Mouse (Mus musculus) left cerebral cortex, adult 18-20 months (tissue): ENCODE measurements around the gene Fam69a. TPM values are rescaled to one million over a fixed set of nuclear protein-coding genes. Genes with fewer than 3 reads are reported as not detected.
A peak's percentile ranks its signal among the peaks of the same experiment; 100 is the strongest.
"Not testable (repeated sequence)": the region's sequence is repeated elsewhere in the genome, so short reads cannot be mapped to it uniquely, and the experiment has no call there.

Experiments used
- DNase-seq, 2 experiments: peaks; one replicate each; pipeline ENCODE4 v3.0.0; 2021 to 2022; ENCODE audit warnings: low spot score in 2 of 2, mixed read lengths in 1 of 2
- total RNA-seq, 2 experiments: library from RNA; stranded (reverse); gene quantifications; 2 replicates each; pipeline ENCODE4 v1.2.3; 2021

The Fam69a gene
- total RNA-seq, 2 experiments from 2014 or later = 29.1 to 36.2 TPM

DNA sequence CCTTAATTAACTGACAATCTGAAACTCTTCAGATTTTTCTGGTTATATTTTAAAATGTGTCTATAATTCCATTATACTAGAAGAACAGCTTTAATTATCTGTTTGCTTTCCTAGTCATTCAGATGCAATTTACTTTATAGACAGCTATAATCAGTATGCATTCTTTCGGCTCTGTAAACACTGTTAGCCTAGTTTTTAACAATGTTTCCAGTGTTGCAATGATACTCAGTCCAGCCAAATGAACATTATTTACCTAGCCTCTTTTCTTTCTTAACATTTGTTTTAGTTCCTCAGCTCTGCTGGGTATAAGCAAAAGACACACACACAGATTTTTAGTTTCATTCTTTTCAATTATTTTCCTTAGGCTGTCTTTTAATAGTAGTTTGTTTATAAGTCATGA is 38.0 kb downstream of the Fam69a start:
- DNase-seq = no peak

DNA sequence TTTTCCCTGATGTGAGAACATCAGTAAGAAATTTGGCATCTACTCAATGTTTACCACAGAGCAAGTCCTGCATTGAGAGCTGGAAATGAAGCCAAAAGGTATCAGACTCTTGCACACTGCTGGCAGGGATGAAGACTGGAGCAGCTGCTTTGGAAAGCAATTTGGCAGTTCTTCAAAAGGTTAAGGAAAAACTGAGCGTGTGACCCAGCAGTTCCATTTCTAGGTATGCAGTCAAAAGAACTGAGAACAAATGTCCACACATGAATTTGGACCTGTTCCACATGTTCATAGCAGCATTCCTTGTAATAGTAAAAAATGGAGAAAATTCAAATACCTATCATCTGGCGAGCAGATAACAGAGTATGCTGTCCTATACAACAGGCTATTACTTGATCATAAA is 39.3 kb downstream of the Fam69a start:
- DNase-seq = no peak

DNA sequence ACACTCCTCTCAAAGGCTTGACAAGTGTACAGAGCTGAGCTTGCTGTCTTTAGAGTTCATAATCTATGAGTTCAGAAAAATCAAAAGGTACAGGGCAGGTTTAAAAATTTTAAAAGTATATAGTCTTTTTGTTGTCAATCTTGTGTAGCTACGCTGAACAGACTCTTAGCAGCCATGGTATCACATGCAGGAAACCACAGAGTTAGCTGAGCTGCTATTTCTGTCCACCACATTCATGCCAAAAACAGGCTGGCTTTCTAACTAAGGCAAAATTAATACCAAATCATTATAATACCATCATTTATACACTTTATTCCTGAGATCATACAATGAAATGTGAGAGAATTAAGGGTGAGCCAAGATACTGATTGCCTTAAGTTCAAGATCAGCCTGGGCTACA is 40.4 kb downstream of the Fam69a start:
- DNase-seq = no peak

DNA sequence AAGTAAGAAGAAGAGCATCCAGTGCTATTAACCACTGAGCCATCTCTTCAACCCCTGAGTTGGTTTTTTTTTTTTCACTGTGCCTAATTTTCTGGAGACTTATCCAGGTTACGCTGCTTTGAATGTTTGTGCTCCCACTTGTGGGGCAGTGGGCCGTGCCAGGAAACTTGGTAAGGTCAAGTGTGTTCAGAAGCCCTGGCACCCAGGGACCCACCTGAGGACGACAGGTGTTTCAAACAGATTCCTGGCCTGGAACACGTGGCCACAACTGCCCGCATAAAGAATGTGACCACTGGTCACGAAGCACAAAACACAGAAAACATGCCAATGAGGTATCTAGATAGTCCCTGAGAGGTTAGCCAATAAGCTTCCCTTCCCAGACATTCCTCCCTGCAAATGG is 43.4 kb downstream of the Fam69a start:
- no peak for DNase-seq

DNA sequence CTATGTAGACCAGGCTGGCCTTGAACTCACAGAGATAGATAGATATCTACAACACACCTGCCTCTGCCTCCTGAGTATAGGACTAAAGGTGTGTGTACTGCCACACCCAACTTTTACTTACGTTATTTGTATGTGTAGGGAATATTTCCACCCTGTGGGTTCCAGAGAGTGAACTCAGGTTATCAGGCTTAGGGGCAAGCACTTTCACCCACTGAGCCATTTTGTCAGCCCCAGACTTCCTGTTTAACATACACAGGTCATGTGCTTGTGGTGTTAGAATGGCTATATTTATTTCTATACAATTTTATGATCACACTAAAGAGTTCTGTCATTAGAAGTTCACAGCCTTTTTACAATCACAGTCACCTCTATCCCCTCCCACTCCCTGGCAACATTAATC is 43.9 kb downstream of the Fam69a start:
- DNase-seq = no peak

DNA sequence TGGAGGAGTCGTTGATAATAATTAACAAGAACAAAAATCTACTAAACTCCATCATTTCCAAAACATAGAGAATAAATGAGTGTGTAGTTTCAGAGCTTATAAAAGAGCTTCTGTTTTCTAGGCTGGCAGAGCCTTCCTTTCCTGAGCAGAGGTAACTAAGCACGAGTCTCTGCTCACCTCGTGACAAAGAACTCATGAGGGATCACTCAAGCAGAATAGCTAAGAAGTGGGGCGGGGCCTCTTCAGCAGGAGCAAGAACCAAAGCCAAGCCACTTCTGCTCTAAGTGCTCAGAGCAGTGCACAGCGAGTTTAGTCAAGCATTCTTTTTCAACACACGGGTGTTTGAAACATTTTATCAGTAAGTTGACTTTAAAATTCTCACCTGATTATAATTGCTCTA is 45.7 kb downstream of the Fam69a start:
- DNase-seq = no peak

DNA sequence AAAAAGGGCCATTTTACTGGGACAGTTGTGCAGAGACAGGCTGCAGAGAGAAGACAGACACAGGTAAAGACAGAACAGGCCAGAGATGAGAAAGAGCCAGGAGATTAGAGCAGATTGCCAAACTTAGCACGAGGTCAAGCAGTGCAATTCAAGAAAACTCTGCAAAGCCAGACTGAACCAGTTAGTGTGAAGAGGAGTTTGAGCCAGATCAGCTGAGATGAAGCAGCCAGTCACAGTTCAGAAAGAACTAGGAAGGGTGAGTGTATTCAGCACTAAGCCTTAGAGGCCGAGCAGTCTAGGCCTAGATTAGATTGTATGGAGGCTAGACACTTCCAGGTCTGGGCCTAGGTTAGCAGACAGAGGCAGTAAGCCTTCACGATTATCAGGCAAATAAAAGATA is 47.2 kb downstream of the Fam69a start:
- no peak for DNase-seq

DNA sequence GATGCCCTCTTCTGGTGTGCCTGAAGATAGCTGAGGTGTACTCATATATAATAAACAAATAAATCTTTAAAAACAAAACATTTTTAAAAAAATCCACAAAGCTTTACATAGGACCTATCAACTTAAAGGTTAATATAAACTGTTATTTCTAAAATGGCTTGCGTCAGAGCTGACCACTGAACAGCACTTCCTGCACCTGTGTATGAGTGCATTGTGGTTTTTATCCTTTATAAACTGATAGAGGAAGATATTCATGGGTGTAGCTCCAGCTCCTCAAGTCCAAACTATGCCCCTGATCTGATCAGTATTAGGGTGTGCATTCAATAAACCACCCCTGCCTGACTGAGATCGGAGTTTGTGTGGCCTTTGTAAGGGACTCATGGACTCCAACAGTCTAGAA is 48.0 kb downstream of the Fam69a start:
- no peak for DNase-seq

DNA sequence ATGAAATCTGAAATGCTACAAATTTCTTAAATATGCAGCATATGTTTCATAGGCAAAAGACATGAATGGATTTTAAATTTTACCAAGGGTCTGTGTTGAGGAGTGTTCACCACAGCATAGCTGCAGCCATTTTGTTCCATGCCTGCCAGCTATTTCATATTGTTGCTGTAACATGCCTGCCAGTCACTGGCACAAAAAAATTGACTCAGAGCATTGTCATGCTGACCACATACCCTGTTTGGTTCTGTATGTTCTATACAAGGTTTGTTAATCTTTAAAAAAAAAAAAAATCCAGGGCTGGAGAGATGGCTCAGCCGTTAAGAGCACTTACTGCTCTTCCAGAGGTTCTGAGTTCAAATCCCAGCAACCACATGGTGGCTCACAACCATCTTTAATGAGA is 48.4 kb downstream of the Fam69a start:
- not testable (repeated sequence) for DNase-seq

DNA sequence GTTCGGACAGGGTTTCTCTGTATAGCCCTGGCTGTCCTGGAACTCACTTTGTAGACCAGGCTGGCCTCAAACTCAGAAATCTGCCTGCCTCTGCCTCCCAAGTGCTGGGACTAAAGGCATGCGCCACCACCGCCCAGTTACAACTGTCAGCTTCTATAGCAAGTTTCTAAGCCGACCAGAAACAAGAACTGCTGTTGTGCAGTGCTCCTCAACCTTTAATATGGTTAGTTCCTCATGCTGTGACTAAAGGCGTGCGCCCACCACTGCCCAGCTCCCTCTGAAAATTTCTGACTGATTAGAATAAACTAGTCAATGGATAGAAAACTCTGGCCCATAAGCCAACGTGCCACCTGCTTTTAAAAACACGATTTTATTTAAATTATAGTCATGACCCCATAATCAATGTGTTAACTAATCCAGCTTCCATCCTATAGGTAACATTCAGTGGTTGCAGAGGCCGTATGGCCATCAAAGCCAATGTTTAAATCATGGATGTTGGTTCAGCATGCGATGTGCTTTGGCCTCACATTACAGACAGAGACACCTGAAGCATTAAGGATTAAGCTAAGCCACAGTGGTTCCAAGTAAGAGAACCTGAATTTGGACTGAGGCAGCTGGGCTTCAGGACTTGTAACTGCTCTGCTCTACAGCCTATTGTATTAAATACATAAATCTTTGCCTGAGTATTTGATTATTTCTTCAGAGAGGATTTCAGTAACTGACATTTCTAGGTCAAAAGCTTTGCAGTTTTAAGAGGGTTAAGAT is 50.1 kb downstream of the Fam69a start:
- DNase-seq = no peak

DNA sequence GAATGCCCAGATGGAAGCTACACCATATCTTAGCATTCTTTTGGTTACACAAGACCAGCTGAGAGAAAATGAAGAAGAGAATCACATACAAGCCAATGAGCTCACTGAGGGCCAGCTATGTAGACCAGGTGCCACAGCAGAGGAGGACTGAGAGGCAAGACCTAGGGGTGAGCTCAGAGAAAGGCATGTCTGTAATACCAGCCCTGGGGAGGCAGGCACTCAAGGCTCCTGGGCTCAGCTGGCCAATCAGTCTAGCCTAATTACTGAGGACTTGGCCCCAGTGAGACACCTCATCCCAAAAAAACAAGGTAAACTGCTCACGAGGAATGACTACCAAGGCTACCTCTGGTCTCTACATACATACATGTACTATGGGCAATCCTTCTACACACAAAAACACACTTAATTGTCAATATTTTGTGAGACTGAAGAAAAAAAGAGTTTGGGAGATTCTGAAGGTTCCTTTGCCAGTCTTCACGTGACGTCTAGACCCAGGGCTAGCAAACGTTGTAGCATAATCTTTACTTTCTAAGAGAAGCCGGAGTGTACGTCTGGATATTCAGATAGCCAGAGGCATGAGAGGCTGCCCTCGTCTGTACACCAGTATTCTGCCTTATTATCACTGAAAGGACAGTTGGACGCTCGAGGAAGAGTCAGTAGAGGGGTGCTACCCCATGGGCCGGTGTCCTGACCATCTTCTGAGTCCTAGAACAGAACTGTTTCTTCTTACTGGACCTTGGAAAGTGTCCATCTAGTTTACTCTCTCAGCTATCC is 51.9 kb downstream of the Fam69a start:
- no peak for DNase-seq

DNA sequence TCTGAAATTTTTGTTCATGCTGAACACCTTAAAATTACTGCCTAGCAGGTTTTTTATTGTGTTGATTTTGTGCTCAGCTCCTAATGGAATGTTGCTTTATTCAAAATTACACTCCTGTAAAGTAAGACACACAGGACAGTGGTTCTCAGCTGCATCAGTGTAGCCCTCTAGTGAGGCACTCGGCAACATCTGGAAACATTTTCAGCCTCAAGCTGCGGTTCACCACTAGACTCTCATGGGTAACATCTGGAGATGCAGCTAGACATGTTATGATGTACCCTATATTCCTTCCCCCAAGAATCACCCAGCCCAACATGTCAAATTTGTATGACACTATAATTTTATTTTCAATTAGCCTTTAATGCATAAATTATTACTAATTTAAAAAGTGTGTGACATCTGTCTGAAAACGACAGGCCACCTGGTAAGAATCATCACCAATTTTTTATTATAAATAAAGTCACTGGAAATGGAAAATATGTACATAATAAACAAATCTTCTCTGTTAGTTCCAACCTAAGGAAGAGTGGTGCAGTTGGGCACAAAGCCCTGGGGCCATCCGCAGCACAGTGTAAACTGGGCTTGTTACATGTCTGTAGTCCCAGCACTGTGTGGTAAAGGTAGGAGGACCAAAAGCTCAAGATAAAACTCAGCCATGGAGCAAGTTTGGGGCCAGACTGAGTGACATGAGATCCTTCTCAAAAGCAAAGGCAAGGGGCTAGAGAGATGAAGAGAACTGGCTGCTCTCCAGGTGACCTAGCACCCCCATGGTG is 53.5 kb downstream of the Fam69a start:
- DNase-seq = no peak

DNA sequence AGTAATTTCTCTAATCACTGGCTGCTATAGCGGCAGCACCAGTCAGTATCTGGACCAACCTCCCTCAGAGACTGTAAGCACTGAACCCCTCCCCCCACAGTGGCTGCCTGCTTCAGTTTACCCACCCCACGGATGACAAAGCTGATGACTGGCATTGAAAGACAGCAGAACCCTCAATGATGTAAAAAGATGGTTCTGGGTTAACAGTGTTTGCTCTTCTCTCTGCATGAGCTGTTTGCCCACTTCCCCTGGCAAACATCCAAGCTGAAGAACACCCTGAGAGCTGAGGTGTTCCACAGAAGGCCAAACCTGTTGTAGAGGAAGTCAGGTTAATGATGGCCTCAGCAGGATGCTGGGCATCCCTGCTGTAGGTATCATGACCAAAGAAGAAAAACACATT is 54.3 kb downstream of the Fam69a start:
- DNase-seq = no peak

DNA sequence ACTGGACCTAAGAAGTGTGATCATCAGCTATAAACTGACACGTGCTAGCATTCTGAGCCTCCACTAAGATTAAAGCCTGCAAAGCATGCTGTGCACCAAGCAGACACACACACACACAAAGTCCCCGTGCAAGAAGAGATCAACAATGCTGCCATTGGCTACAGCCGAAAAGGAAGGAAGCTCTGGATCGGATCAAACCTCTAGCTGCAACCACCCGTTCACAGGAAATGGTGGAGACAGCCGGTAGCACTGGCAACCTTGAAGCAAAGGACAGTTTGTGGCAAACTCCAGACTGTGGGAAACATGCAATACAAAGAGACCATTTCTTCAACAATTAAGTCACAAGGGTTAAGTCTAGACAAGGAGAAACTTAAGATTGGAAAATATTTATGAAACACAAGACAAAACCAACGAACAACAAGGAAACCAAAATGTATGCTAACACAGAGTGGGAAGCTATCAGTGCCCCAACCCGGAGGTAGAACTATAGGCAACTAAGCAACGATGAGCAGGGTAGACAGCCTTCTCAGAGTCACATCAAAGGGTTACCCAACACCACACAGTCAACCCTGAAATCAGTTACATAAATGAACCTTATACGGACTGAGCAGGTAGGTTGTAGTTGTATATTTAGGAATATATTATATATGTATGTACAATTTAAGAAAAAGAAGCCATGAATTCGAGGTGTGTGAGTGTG is 60.2 kb downstream of the Fam69a start:
- DNase-seq = no peak

DNA sequence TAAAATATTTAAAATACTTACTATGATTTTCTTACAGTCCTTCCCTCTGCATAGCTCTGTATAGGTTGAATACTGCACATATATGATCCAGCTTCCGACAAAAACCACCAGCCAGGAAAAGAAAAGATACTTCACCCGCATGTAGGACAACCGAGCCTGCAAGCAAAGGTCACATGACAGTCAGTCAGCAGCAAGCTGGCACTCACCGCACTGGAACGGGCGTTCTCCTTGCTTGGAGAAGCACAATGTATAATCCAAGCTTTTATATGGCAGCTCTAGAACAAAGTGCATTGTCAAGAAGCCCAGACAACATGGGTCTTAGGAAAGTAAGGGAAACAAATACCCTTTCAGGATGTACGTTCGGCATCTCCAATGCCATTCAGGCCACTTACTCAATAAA is 62.3 kb downstream of the Fam69a start:
- no peak for DNase-seq

DNA sequence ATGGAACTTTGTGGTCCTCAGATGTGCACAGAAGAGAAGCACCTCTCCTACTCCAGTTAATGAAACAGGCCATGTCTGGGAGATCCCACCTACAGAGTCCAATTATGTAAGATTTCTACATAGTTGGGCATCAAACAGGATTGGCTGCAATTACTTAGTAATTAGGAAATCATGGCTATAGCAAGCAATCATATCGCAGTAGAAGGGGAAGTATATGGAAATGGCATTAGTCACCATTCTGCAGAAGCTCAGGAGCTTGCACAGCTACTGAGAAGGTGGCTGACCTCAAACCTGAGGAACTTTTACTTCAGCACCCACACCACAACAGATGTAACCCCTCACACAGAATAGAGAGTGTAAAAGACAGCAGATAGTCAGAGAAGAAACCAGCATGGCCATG is 64.0 kb downstream of the Fam69a start:
- no peak for DNase-seq

DNA sequence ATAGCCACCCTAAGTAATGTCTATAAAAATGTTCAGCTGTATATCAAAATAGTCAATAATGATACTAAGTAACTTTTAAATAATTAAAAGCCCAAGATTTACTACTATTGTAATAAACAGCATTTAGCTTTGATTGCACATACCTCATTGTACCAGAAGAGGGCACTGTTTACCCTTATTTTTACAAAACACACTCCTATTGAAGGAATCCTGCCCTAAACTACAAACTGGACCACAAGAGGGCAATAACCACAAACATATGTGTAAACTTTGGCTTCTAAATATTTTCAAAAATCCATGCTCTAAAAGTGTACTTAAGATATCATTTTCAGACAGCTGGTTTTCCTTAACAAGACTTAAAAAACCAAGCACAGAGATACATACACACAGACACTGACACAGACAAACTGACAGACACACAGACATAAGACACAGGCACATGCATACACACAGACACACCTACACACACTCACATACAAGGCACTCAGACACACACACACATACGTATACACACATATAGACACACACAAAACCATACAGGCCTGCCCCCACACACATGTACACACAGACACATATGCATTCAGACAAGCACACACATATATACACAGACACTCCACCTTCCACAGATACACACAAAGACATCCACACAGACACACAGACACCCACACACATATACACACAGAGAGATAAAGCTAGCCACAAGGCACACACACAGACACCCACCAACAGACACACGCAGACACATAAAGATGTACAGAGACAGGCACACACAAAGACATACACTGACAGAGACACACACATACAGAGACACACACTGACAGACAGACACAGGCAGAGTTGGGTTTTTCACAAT is 65.3 kb downstream of the Fam69a start:
- peak in 1 of 2 experiments; percentile 57 for DNase-seq

DNA sequence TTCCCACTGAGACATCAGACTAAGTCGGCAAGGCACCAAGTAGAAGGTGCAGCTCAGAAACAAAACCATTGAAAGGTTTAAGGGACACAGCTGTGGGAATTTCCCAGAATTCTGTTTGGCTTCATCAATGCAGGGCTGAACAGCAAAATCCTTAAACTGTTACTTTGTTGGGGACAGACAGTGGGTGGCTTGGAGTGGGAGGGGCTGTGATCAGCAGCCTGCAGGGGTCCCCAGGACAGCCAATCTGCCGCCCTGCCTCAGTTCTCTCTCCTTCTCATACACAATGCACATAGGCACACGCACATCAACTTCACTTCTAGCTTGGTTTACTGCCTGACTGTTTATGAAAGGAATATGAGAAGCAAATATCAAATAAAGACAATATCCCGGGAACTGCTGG is 71.6 kb downstream of the Fam69a start:
- no peak for DNase-seq

DNA sequence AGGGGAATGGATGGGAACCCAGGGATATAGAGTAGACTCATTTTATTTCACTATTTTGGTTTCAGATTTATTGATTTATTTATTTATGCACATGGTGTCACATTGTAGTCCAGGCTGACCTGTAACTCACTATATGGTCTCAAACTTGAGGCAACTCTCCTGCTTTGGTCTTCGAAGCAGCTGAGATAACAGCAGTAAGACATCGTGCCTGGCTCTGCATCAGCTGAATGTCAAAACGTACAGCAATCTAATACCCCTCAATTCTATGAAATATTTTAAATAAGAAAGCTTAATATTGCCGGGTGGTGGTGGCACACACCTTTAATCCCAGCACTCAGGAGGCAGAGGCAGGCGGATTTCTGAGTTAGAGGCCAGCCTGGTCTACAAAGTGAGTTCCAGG is 75.9 kb downstream of the Fam69a start:
- DNase-seq = no peak

DNA sequence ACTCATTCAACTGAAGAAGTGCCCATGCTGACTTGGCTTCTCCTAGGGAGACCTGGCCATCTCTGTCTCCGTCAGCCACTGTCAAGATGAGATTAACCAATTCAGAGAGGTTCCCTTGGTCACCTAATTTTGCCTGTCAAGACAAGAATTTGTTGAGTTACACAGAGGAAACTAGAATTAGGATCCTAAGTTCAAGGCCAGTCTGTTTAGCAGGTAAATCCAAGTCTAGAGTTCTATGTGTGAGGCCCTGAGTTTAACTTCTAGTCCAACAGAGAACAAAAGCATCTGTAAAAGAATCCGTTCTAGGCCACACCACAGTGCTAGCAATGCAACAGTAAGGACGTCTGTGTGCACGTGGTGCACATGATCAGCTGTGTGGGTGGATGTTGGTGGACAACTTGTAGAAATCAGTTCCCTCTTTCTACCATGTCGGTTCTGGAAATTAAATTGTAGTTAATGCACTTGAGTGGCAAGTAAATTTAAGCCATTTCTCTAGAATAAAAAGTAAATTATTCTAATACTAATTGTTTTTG is 76.7 kb downstream of the Fam69a start:
- no peak for DNase-seq
